Mouse (Mus musculus) layer of hippocampus, adult 11-12 months (tissue): ENCODE data around the gene Vps72.

Source experiments
- DNase-seq: peaks from one replicate; pipeline ENCODE4 v3.0.0; 2022; ENCODE audit warnings: low spot score

The Vps72 gene

GRCm38 (mm10) chr3:95169996-95170395 lies 59.2 kb downstream of the Vps72 start:
- DNase-seq = no peak

GRCm38 (mm10) chr3:95171105-95171504 lies 60.3 kb downstream of the Vps72 start:
- DNase-seq = no peak
